Mouse (Mus musculus) limb, embryonic 10.5 days (tissue): Measurements from ENCODE around the gene Rnf38. TPM values are rescaled to one million over a fixed set of nuclear protein-coding genes. Genes with fewer than 3 reads are reported as not detected.

Experiments
- microRNA-seq: library from miRNA; unstranded; fragments of <30 nt; microRNA quantifications from one replicate; pipeline ENCODE4, GENCODE M21; 2017
- polyA plus RNA-seq: library from polyadenylated mRNA; unstranded; fragments of >200 nt; fragmentation: Nextera tagmentation; extraction: Ambion mirVana; gene quantifications from 2 replicates; pipeline ENCODE4 v1.2.1, GENCODE M21; 2016

Gene Rnf38
- polyA plus RNA-seq, 1 experiment from 2014 or later, result 30.3 TPM

Small RNAs within 50 kb of the gene (microRNA-seq; reads per million reads assigned to microRNA genes)
- not detected for gene Mir5106

Other genes starting within 250 kb of the Rnf38 start
- 215 and 217 TPM in 2 replicates for gene Clta, start 229.3 kb downstream of the Rnf38 start, polyA plus RNA-seq
- 22.7 and 25.3 TPM in 2 replicates for gene Gne, start 149.6 kb downstream of the Rnf38 start, polyA plus RNA-seq
- 68.4 and 69.3 TPM in 2 replicates for gene Melk, start 67.1 kb upstream of the Rnf38 start, polyA plus RNA-seq